Comparison of ENCODE assay signal across 8 mouse cellular contexts in the genomic region with DNA sequence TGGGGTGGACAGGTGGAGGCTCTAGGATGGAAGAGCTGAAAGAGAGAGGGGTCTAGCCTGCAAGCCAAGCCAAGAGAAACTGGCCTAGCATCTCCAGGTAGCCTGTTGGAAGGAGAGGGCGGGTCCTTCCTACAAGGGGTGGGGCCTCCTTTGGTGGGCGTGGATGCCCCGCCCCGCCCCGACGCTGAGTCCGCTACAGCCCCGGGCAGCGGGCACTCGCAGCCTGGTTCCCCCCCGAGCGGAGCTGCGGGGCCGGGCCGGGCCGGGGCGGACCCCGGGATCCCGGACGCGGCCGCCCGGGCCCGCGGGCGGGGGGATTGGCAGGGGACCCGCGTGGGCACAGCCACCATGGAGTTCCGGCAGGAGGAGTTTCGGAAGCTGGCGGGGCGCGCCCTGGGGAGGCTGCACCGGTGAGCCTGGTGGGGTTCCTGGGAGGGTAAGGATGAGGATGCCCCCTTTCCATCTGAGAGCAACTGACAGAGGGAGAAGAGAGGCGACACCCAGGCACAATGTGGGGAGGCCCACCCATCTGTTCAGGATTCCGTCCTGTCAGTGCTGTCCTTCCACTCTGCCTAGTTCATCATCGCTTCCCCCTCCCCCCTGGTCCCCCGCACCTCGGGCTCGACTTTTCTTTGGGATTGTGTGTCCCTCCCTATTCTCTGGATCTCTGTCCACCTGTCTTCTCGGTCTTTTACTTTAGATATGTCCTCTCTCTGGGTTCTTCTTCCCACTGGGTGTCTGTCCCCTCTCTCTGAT. TPM values are rescaled to one million over a fixed set of nuclear protein-coding genes. Genes with fewer than 3 reads are reported as not detected.
DNase-seq lines count a peak whose midpoint lies in the region; TF ChIP-seq lines count a peak whose summit lies in the region.

Gene Slc17a7, plus strand, starts transcription at position 215 of the 756 bp plus-strand sequence.

- peaks cover 2% of the 10 kb centered on the region; the same call in 1 of the 2 replicates for H3K36me3 ChIP-seq in testis, adult 2 months (ENCODE audit: control insufficient read depth, insufficient read depth, low read length)
- H3K36me3 ChIP-seq in splenic B cell, adult 2 months (ENCODE audit: control insufficient read depth, insufficient read depth, low read length, poor library complexity, severe bottlenecking), result no peaks in the 10 kb centered on the region; the same call in 1 of the 2 replicates

- no peaks in the 10 kb centered on the region for H3K27me3 ChIP-seq in testis, adult 2 months (ENCODE audit: control insufficient read depth, insufficient read depth, low read length)
- no peaks in the 10 kb centered on the region for H3K27me3 ChIP-seq in splenic B cell, adult 2 months (ENCODE audit: control insufficient read depth, insufficient read depth, low read length, poor library complexity, severe bottlenecking)

- peaks cover 27% of the 10 kb centered on the region for H3K4me1 ChIP-seq in testis, adult 2 months (ENCODE audit: control insufficient read depth, insufficient read depth, low read length)

- intact Hi-C loops in heart, postnatal 36 days (cut with DNase I), result loop anchor here (2.0 kb wide), 1 partner anchor 135 kb away; no protein-coding TSS in a partner anchor

- no peak within 1 kb of the TSS for H3K27ac ChIP-seq in testis, adult 2 months (ENCODE audit: control insufficient read depth, insufficient read depth, low read depth, low read length)

- TF ChIP-seq CTCF in testis, adult 2 months (IDR thresholded peaks at IDR 0.05; ENCODE audit: control insufficient read depth, insufficient read depth, insufficient replicate concordance, low read depth, low read length), result no peak

- TF ChIP-seq POLR2A in testis, adult 2 months (IDR thresholded peaks at IDR 0.05; ENCODE audit: control insufficient read depth, low read depth, low read length), result no peak

- H3K4me3 ChIP-seq in testis, adult 2 months (ENCODE audit: control insufficient read depth, low read depth, low read length), result peak within 1 kb of the TSS; percentile 26

- DNase-seq in testis, postnatal 10 days (ENCODE audit: low spot score), result no peak
- peak; percentile 55 for DNase-seq in embryo, embryonic 11 days
- no peak for DNase-seq in heart, postnatal 36 days
- peak in 1 of 2 experiments; percentile 43 for DNase-seq in layer of hippocampus, postnatal 25 days (ENCODE audit: extremely low spot score in 1 of 2, low spot score in 1 of 2)
- DNase-seq in lung, postnatal 25 days (ENCODE audit: low spot score), result peak; percentile 28
- DNase-seq in splenic B cell, adult 2 months (ENCODE audit: low read depth, low spot score), result peak; percentile 49
- DNase-seq in ovary, postnatal 14 days (ENCODE audit: low spot score), result no peak

RNA-seq across cellular contexts. Expression of gene Slc17a7, which starts in this region (rescaled TPM):
- 33.5 and 34.1 TPM in 2 replicates for polyA plus RNA-seq in testis, adult 2 months (2012; rRNA removed)
- total RNA-seq in heart, postnatal 36 days (2021), result 10 to 100 TPM; 19.7 to 21.0 TPM
- 1,000 to 10,000 TPM; 1,494 to 1,551 TPM for total RNA-seq in layer of hippocampus, postnatal 25 days (2021)

Comparison
In these comparisons a context has a peak if more than half of its experiments do, and no peak if none do; other contexts are left out.
1. RNA of gene Slc17a7 (total RNA-seq): 1,494 to 1,551 TPM in layer of hippocampus, postnatal 25 days; 19.7 to 21.0 TPM in heart, postnatal 36 days; every median in the first group is over 10 times any median in the second.
2. DNase-seq: peak in embryo, embryonic 11 days (single experiment), lung, postnatal 25 days (single experiment) and splenic B cell, adult 2 months (single experiment); none in testis, postnatal 10 days (single experiment), heart, postnatal 36 days (0 of 2) and ovary, postnatal 14 days (single experiment).